Mouse (Mus musculus) kidney, adult 2 months (tissue): ENCODE data around the gene Efcab11.

ENCODE experiments used
- CTCF ChIP-seq: fragments of 200-500 bp; conservative IDR thresholded peaks from 2 replicates; pipeline ENCODE4 v1.5.1; 2011; ENCODE audit warnings: low read depth, mild to moderate bottlenecking, control low read depth, low read length, moderate library complexity, mixed read lengths; ENCODE audit not compliant: insufficient read depth, insufficient read length
- POLR2A ChIP-seq: fragments of 200-500 bp; IDR thresholded peaks from one replicate; pipeline ENCODE4 v1.6.1; 2011; ENCODE audit warnings: low read depth, low read length, control low read depth

DNA sequence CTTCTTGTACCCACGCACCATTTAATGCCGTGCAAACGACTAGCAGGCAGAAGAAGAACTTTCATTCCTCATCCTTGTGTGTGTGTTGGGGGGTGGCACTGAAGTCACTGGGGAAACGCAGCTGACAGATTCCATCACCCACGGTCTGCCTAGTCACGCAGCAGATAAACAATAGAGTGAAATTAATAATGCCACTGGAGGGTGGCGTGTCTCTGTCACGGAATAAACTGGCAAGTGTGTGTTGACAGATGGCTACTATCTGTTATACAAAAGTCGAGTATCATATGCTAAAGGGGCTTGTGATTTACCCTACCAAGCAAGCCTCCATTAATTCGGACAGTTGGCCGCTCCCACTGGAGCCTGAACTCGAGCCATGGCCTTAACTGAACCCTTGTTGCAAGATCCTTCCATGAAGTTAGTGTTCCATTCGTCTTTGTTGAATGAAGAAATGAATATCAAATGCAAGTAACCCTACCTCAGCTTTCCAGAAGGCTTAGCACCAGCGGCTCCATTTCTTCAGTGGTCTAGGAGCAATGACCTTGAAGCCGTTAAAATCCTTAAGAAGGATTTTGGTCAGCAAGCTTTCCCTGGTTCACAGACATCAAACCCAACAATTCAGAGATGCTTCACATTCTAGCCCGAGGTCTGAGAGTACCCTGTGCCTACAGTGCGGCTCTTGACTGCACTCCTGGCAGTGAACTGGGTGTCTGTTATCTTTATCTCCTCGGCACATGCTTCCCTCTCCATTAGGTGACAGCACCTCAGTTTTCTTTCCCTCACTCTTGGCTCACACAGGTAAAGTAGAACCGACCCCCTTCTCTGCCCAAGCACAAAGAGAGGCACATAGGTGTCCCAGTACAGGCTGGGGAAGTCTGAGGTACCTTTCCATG lies 229.0 kb downstream of the Efcab11 start:
- TF ChIP-seq POLR2A (no peak), CTCF (no peak)
